Mouse (Mus musculus): ENCODE data around the gene Npas2. TPM values are rescaled to one million over a fixed set of nuclear protein-coding genes. Genes with fewer than 3 reads are reported as not detected.

Gene Npas2
- polyA plus RNA-seq, 1 experiment = 0.91 TPM

DNA sequence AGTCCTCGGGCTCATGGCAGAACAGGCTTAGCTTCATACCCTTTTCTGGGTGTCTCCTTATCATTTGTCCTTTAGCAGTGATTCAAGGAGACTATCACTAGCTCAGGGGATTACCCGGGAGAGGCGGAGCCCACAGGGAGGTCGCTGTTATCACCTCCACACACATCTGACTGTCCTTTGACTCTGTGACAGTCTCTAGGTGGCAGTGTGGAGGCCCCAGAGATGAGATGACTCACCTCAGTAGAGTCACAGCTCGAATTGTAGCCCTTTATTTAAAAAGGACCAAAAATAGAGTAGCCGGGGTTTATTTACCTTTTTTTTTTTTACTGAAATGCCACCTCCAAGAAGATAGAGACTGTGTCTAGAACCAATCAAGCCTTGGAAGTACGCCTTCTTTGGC lies 13.4 kb downstream of the Npas2 start:
- H3K4me1 ChIP-seq (ENCODE audit: control insufficient read depth, insufficient read depth, insufficient read length) = no peaks in the 10 kb centered on the region
- no peak overlapping the region for H3K4me3 ChIP-seq (ENCODE audit: extremely low read depth, insufficient read depth, insufficient read length)
- 45% methylated on average over 7 of the region's 7 CpGs for WGBS
- no peaks in the 10 kb centered on the region for H3K27me3 ChIP-seq (ENCODE audit: control insufficient read depth, insufficient read depth, low read length)
- H3K27ac ChIP-seq (ENCODE audit: insufficient read depth, low read length) = no peak overlapping the region
- DNase-seq (ENCODE audit: low read depth in 1 of 2, low spot score in 2 of 2) = no peak
- H3K36me3 ChIP-seq (ENCODE audit: control insufficient read depth, insufficient read depth, low read length) = no peaks in the 10 kb centered on the region
- TF ChIP-seq CTCF (IDR thresholded peaks at IDR 0.05; ENCODE audit: extremely low read depth, insufficient read depth, insufficient read length, insufficient replicate concordance) (peak; percentile 11; the same call in 1 of the 2 replicates), POLR2A (IDR thresholded peaks at IDR 0.05; ENCODE audit: low read depth, low read length) (no peak)

GRCm38 (mm10) chr1:39210928-39211327 lies 17.4 kb downstream of the Npas2 start:
- TF ChIP-seq POLR2A (IDR thresholded peaks at IDR 0.05; ENCODE audit: low read depth, low read length) (no peak), CTCF (IDR thresholded peaks at IDR 0.05; ENCODE audit: extremely low read depth, insufficient read depth, insufficient read length, insufficient replicate concordance) (peak; percentile 7; the same call in 1 of the 2 replicates)
- Histone ChIP-seq H3K4me1 (ENCODE audit: control insufficient read depth, insufficient read depth, insufficient read length) (no peaks in the 10 kb centered on the region), H3K27ac (ENCODE audit: insufficient read depth, low read length) (no peak overlapping the region), H3K36me3 (ENCODE audit: control insufficient read depth, insufficient read depth, low read length) (no peaks in the 10 kb centered on the region), H3K4me3 (ENCODE audit: extremely low read depth, insufficient read depth, insufficient read length) (no peak overlapping the region), H3K27me3 (ENCODE audit: control insufficient read depth, insufficient read depth, low read length) (no peaks in the 10 kb centered on the region)
- no peak for DNase-seq (ENCODE audit: low read depth in 1 of 2, low spot score in 2 of 2)
- WGBS = 47% methylated on average over 5 of the region's 5 CpGs

- Histone ChIP-seq H3K36me3 (ENCODE audit: control insufficient read depth, insufficient read depth, low read length) (no peaks in the 10 kb centered on the region), H3K4me3 (ENCODE audit: extremely low read depth, insufficient read depth, insufficient read length) (no peak overlapping the region), H3K4me1 (ENCODE audit: control insufficient read depth, insufficient read depth, insufficient read length) (no peaks in the 10 kb centered on the region), H3K27me3 (ENCODE audit: control insufficient read depth, insufficient read depth, low read length) (no peaks in the 10 kb centered on the region), H3K27ac (ENCODE audit: insufficient read depth, low read length) (no peak overlapping the region)
- WGBS = 92% methylated on average over 6 of the region's 6 CpGs
- no peak for DNase-seq (ENCODE audit: low read depth in 1 of 2, low spot score in 2 of 2)
- TF ChIP-seq POLR2A (IDR thresholded peaks at IDR 0.05; ENCODE audit: low read depth, low read length) (no peak), CTCF (IDR thresholded peaks at IDR 0.05; ENCODE audit: extremely low read depth, insufficient read depth, insufficient read length, insufficient replicate concordance) (no peak)
These were observed 19.5 kb downstream of the Npas2 start for GRCm38 (mm10) chr1:39212982-39213381.

DNA sequence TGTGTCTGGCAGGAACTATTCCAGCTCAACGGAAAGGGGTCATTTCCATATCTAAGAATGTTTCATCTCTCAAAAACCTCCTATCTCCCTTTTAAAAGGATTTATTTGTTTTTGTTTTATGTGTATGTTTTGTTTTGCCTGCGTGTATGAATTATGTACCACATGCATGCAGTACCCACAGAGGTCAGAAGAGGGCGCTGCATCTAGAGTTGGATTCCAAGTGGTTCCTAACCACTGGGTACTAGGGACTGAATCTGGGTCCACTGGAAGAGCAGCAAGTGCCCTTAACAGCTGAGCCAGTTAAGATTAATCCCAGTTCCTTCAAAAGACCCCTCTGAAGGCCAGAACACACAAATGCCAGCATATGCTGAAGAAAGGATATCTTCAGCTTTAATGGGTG lies 24.1 kb downstream of the Npas2 start:
- TF ChIP-seq POLR2A (IDR thresholded peaks at IDR 0.05; ENCODE audit: low read depth, low read length) (no peak), CTCF (IDR thresholded peaks at IDR 0.05; ENCODE audit: extremely low read depth, insufficient read depth, insufficient read length, insufficient replicate concordance) (0 out of 2 replicates have a peak, but pooled peaks have one; percentile 7)
- Histone ChIP-seq H3K36me3 (ENCODE audit: control insufficient read depth, insufficient read depth, low read length) (no peaks in the 10 kb centered on the region), H3K27me3 (ENCODE audit: control insufficient read depth, insufficient read depth, low read length) (no peaks in the 10 kb centered on the region), H3K4me3 (ENCODE audit: extremely low read depth, insufficient read depth, insufficient read length) (no peak overlapping the region), H3K4me1 (ENCODE audit: control insufficient read depth, insufficient read depth, insufficient read length) (no peaks in the 10 kb centered on the region), H3K27ac (ENCODE audit: insufficient read depth, low read length) (no peak overlapping the region)
- DNase-seq (ENCODE audit: low read depth in 1 of 2, low spot score in 2 of 2) = no peak
- WGBS = 87% methylated on average over 3 of the region's 3 CpGs

GRCm38 (mm10) chr1:39228401-39228800 lies 34.9 kb downstream of the Npas2 start:
- Histone ChIP-seq H3K27ac (ENCODE audit: insufficient read depth, low read length) (no peak overlapping the region), H3K4me3 (ENCODE audit: extremely low read depth, insufficient read depth, insufficient read length) (no peak overlapping the region), H3K4me1 (ENCODE audit: control insufficient read depth, insufficient read depth, insufficient read length) (no peaks in the 10 kb centered on the region), H3K36me3 (ENCODE audit: control insufficient read depth, insufficient read depth, low read length) (no peaks in the 10 kb centered on the region), H3K27me3 (ENCODE audit: control insufficient read depth, insufficient read depth, low read length) (no peaks in the 10 kb centered on the region)
- no peak for DNase-seq (ENCODE audit: low read depth in 1 of 2, low spot score in 2 of 2)
- TF ChIP-seq CTCF (IDR thresholded peaks at IDR 0.05; ENCODE audit: extremely low read depth, insufficient read depth, insufficient read length, insufficient replicate concordance) (no peak), POLR2A (IDR thresholded peaks at IDR 0.05; ENCODE audit: low read depth, low read length) (no peak)
- WGBS = 90% methylated on average over 5 of the region's 5 CpGs

DNA sequence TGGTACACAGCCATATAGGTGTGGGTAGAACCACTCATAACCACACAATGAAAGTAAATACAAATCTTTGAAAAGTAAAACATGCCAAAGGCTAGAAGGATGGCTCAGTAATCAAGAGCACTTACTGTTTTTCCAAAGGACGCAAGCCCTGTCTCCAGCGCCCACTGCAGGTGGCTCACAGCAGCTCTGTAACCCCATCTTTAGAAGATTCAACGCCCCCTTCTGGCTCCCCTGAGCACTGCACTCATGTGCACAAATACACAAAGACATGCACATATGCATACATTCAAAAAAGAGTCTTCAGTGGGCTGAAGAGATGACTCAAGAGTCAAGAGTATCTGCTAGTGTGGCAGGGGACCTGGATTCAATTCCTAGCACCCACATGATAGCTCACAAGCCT lies 36.5 kb downstream of the Npas2 start:
- H3K27me3 ChIP-seq (ENCODE audit: control insufficient read depth, insufficient read depth, low read length) = no peaks in the 10 kb centered on the region
- H3K4me1 ChIP-seq (ENCODE audit: control insufficient read depth, insufficient read depth, insufficient read length) = no peaks in the 10 kb centered on the region; the same call in 1 of the 2 replicates
- no peak for DNase-seq (ENCODE audit: low read depth in 1 of 2, low spot score in 2 of 2)
- H3K36me3 ChIP-seq (ENCODE audit: control insufficient read depth, insufficient read depth, low read length) = no peaks in the 10 kb centered on the region
- no peak for TF ChIP-seq POLR2A (IDR thresholded peaks at IDR 0.05; ENCODE audit: low read depth, low read length)
- TF ChIP-seq CTCF (IDR thresholded peaks at IDR 0.05; ENCODE audit: extremely low read depth, insufficient read depth, insufficient read length, insufficient replicate concordance) = no peak
- H3K4me3 ChIP-seq (ENCODE audit: extremely low read depth, insufficient read depth, insufficient read length) = no peak overlapping the region
- no peak overlapping the region for H3K27ac ChIP-seq (ENCODE audit: insufficient read depth, low read length)
- 76% methylated on average over 3 of the region's 3 CpGs for WGBS

GRCm38 (mm10) chr1:39234815-39235449 lies 41.4 kb downstream of the Npas2 start:
- H3K4me3 ChIP-seq (ENCODE audit: extremely low read depth, insufficient read depth, insufficient read length) = no peak overlapping the region
- H3K36me3 ChIP-seq (ENCODE audit: control insufficient read depth, insufficient read depth, low read length) = no peaks in the 10 kb centered on the region
- no peak overlapping the region for H3K27ac ChIP-seq (ENCODE audit: insufficient read depth, low read length)
- no peak for DNase-seq (ENCODE audit: low read depth in 1 of 2, low spot score in 2 of 2)
- 62% methylated on average over 11 of the region's 11 CpGs for WGBS
- H3K4me1 ChIP-seq (ENCODE audit: control insufficient read depth, insufficient read depth, insufficient read length) = no peaks in the 10 kb centered on the region; the same call in 1 of the 2 replicates
- no peaks in the 10 kb centered on the region for H3K27me3 ChIP-seq (ENCODE audit: control insufficient read depth, insufficient read depth, low read length)
- TF ChIP-seq POLR2A (IDR thresholded peaks at IDR 0.05; ENCODE audit: low read depth, low read length) = no peak
- TF ChIP-seq CTCF (IDR thresholded peaks at IDR 0.05; ENCODE audit: extremely low read depth, insufficient read depth, insufficient read length, insufficient replicate concordance) = no peak

All from spleen, adult 2 months (tissue).